ENCODE assay signal across 8 mouse cellular contexts in genomic region chr4:153943243-153943642, GRCm38 (mm10). TPM values are rescaled to one million over a fixed set of nuclear protein-coding genes. Genes with fewer than 3 reads are reported as not detected.
DNase-seq lines count a peak whose midpoint lies in the region; ATAC-seq and TF ChIP-seq lines count a peak whose summit lies in the region.

No protein-coding gene starts in this region.

- no peaks in the 10 kb centered on the region for H3K9me3 ChIP-seq in MEL (replicated peaks; ENCODE audit: insufficient read depth, low read length)
- H3K9me3 ChIP-seq in forebrain, embryonic 16.5 days (ENCODE audit: control insufficient read depth, low read length), result no peaks in the 10 kb centered on the region

- H3K79me2 ChIP-seq in MEL (ENCODE audit: control insufficient read depth, insufficient read depth, low read length, poor library complexity), result no peaks in the 10 kb centered on the region

- no peaks in the 10 kb centered on the region for H3K36me3 ChIP-seq in MEL (ENCODE audit: control insufficient read depth in 1 of 2, insufficient read depth in 2 of 2, low read length in 2 of 2)
- no peaks in the 10 kb centered on the region for H3K36me3 ChIP-seq in forebrain, embryonic 16.5 days (ENCODE audit: control insufficient read depth, insufficient read depth)

- no peak overlapping the region for H3K9ac ChIP-seq in MEL (ENCODE audit: control insufficient read depth, low read depth, low read length, poor library complexity, severe bottlenecking)
- no peak overlapping the region for H3K9ac ChIP-seq in forebrain, embryonic 16.5 days (replicated peaks; ENCODE audit: low read depth, low read length)

- peak; percentile 1; the same call in 1 of the 2 replicates for TF ChIP-seq RAD21 in MEL (IDR thresholded peaks at IDR 0.05; ENCODE audit: low read depth, low read length)

- H3K27ac ChIP-seq in MEL (ENCODE audit: control insufficient read depth, low read depth, low read length), result no peak overlapping the region
- H3K27ac ChIP-seq in forebrain, embryonic 16.5 days (ENCODE audit: low read length), result no peak overlapping the region

- 0 out of 2 replicates have a peak, but pooled peaks have one; percentile 36 for ATAC-seq in forebrain, embryonic 16.5 days

- TF ChIP-seq EP300 in MEL (IDR thresholded peaks at IDR 0.05; ENCODE audit: low read depth in 1 of 2, low read length in 2 of 2), result no peak

- H3K4me3 ChIP-seq in MEL (ENCODE audit: control insufficient read depth in 1 of 2, insufficient read depth in 1 of 2, low read depth in 2 of 2, low read length in 2 of 2), result no peak overlapping the region
- H3K4me3 ChIP-seq in forebrain, embryonic 16.5 days (replicated peaks; ENCODE audit: low read length), result no peak overlapping the region

- H3K4me2 ChIP-seq in forebrain, embryonic 16.5 days (ENCODE audit: low read length), result no peak overlapping the region

- WGBS in forebrain, embryonic 16.5 days, result 56% methylated on average over 4 of the region's 4 CpGs

- TF ChIP-seq POLR2A in MEL (IDR thresholded peaks at IDR 0.05; ENCODE audit: control insufficient read depth in 1 of 2, insufficient read depth in 1 of 2, low read depth in 1 of 2, low read length in 2 of 2, poor library complexity in 1 of 2), result no peak

- TF ChIP-seq CTCF in MEL (IDR thresholded peaks at IDR 0.05 in 2 of 3, conservative IDR thresholded peaks at IDR 0.05 in 1 of 3; ENCODE audit: control insufficient read depth in 1 of 3, insufficient read depth in 1 of 3, low read depth in 2 of 3, low read length in 3 of 3, poor library complexity in 1 of 3, severe bottlenecking in 1 of 3), result 0 out of 6 replicates have a peak, but pooled peaks of 1 of the 3 experiments have one; percentile 6

- no peaks in the 10 kb centered on the region for H3K4me1 ChIP-seq in MEL (ENCODE audit: control insufficient read depth in 1 of 2, insufficient read depth in 2 of 2, low read length in 2 of 2)
- no peaks in the 10 kb centered on the region for H3K4me1 ChIP-seq in forebrain, embryonic 16.5 days (replicated peaks; ENCODE audit: control insufficient read depth, insufficient read depth, low read length)

- peak; percentile 30 to 60 for DNase-seq in heart, postnatal 10 days
- no peak for DNase-seq in heart, adult 8-10 months (ENCODE audit: low spot score)
- DNase-seq in 3T3-L1 (ENCODE audit: low read depth, low spot score) (peak; percentile 41), MEL (ENCODE audit: low read depth, low spot score) (no peak)
- DNase-seq in left cerebral cortex, postnatal 4 days, result peak; percentile 60
- peak; percentile 61 for DNase-seq in right cerebral cortex, postnatal 4 days
- no peak for DNase-seq in c-Kit-positive CD71-positive TER-119-positive erythroid progenitor cells, embryonic 14.5 days (ENCODE audit: low spot score)

- intact Hi-C loops in heart, postnatal 10 days (cut with DNase I), result loop anchor here (2.0 kb wide), 1 partner anchor 1412 kb away; no protein-coding TSS in a partner anchor
- intact Hi-C loops in left cerebral cortex, postnatal 4 days (cut with DNase I), result loop anchor here (5.0 kb wide), 2 partner anchors 136 to 461 kb away; partner anchors contain the start of gene Ajap1

- no peaks in the 10 kb centered on the region for H3K27me3 ChIP-seq in MEL (ENCODE audit: control insufficient read depth in 1 of 2, insufficient read depth in 2 of 2, low read length in 2 of 2)
- H3K27me3 ChIP-seq in forebrain, embryonic 16.5 days (replicated peaks; ENCODE audit: control insufficient read depth, insufficient read depth, low read length), result peaks cover 6% of the 10 kb centered on the region; the same call in 1 of the 2 replicates

TF ChIP-seq in MEL, 35 proteins besides CTCF, POLR2A, EP300 and RAD21:
- TF ChIP-seq TAL1 (IDR thresholded peaks at IDR 0.05; ENCODE audit: low read length), result no peak
- no peak for TF ChIP-seq ELF1 (IDR thresholded peaks at IDR 0.05; ENCODE audit: low read depth, low read length)
- TF ChIP-seq GATA1 (IDR thresholded peaks at IDR 0.05; ENCODE audit: low read depth, low read length), result no peak

RNA-seq across cellular contexts. Expression of gene A430005L14Rik, which starts 13.8 kb away (rescaled TPM):
- 10 to 100 TPM; 12.3 to 16.4 TPM for total RNA-seq in heart, postnatal 10 days (2021)
- total RNA-seq in heart, adult 8-10 months (2022), result 10 to 100 TPM; 13.1 to 19.2 (median 14.2) TPM
- 42.2 and 48.0 TPM in 2 replicates for total RNA-seq in MEL (2012; rRNA removed)
- 10 to 100 TPM in 1 of 2 experiments, not detected in 1; 72.8 TPM for polyA plus RNA-seq in MEL (2012; ENCODE audit: insufficient read depth in 1 of 2, insufficient read length in 2 of 2, low read depth in 1 of 2, low replicate concordance in 2 of 2, missing spikeins in 1 of 2)
- polyA plus RNA-seq in forebrain, embryonic 16.5 days (2015; fragmentation: Nextera tagmentation; extraction: Ambion mirVana), result 62.1 and 66.1 TPM in 2 replicates
- total RNA-seq in left cerebral cortex, postnatal 4 days (2021), result 10 to 100 TPM; 17.2 to 19.2 TPM

RNA-seq across cellular contexts. Expression of gene Dffb, which starts 31.7 kb away (rescaled TPM):
- total RNA-seq in heart, postnatal 10 days (2021), result 1 to 10 TPM; 4.7 to 4.8 TPM
- 1 to 10 TPM; 1.1 to 5.3 (median 2.0) TPM for total RNA-seq in heart, adult 8-10 months (2022)
- 18.4 and 25.1 TPM in 2 replicates for total RNA-seq in MEL (2012; rRNA removed)
- 10 to 100 TPM in 1 of 2 experiments, not detected in 1; 25.2 TPM for polyA plus RNA-seq in MEL (2012; ENCODE audit: insufficient read depth in 1 of 2, insufficient read length in 2 of 2, low read depth in 1 of 2, low replicate concordance in 2 of 2, missing spikeins in 1 of 2)
- polyA plus RNA-seq in forebrain, embryonic 16.5 days (2015; fragmentation: Nextera tagmentation; extraction: Ambion mirVana), result 12.3 and 13.1 TPM in 2 replicates
- 10 to 100 TPM; 15.1 to 17.0 TPM for total RNA-seq in left cerebral cortex, postnatal 4 days (2021)

RNA-seq across cellular contexts. Expression of gene Cep104, which starts 31.8 kb away (rescaled TPM):
- 10 to 100 TPM; 23.6 to 24.4 TPM for total RNA-seq in heart, postnatal 10 days (2021)
- total RNA-seq in heart, adult 8-10 months (2022), result 10 to 100 TPM; 29.4 to 34.6 (median 32.1) TPM
- total RNA-seq in MEL (2012; rRNA removed), result 8.3 and 8.5 TPM in 2 replicates
- 10 to 100 TPM in 1 of 2 experiments, not detected in 1; 19.9 TPM for polyA plus RNA-seq in MEL (2012; ENCODE audit: insufficient read depth in 1 of 2, insufficient read length in 2 of 2, low read depth in 1 of 2, low replicate concordance in 2 of 2, missing spikeins in 1 of 2)
- polyA plus RNA-seq in forebrain, embryonic 16.5 days (2015; fragmentation: Nextera tagmentation; extraction: Ambion mirVana), result 21.1 and 23.5 TPM in 2 replicates
- 10 to 100 TPM; 22.5 to 23.1 TPM for total RNA-seq in left cerebral cortex, postnatal 4 days (2021)

Comparison
In these comparisons a context has a peak if more than half of its experiments do, and no peak if none do; other contexts are left out.
1. DNase-seq: peak in heart, postnatal 10 days (2 of 2), 3T3-L1 (single experiment), left cerebral cortex, postnatal 4 days (single experiment) and right cerebral cortex, postnatal 4 days (single experiment); none in heart, adult 8-10 months (single experiment), MEL (single experiment) and c-Kit-positive CD71-positive TER-119-positive erythroid progenitor cells, embryonic 14.5 days (single experiment).